Mouse (Mus musculus) midbrain, embryonic 16.5 days (tissue): Measurements from ENCODE around the gene Eml6. TPM values are rescaled to one million over a fixed set of nuclear protein-coding genes. Genes with fewer than 3 reads are reported as not detected.
A peak's percentile ranks its signal among the peaks of the same experiment; 100 is the strongest.
"Not testable (repeated sequence)": the region's sequence is repeated elsewhere in the genome, so short reads cannot be mapped to it uniquely, and the experiment has no call there.

Experiments used
- ATAC-seq: fragments of 200-750 bp; cut with Nextera tagmentation; 2 replicates; pipeline ENCODE4 v1.8.0; 2017; ENCODE audit warnings: moderate TSS enrichment
- H3K27ac ChIP-seq: fragments of 300-500 bp; sonication (generic); 2 replicates; pipeline ENCODE4 v1.5.1; 2014; ENCODE audit warnings: mild to moderate bottlenecking, low read length, mixed read lengths
- H3K27me3 ChIP-seq: fragments of 300-500 bp; sonication (generic); 2 replicates; pipeline ENCODE4 v1.6.1; 2014; ENCODE audit warnings: low read depth, low read length, mixed read lengths; ENCODE audit not compliant: control insufficient read depth, insufficient read depth
- H3K36me3 ChIP-seq: fragments of 300-500 bp; sonication (generic); 2 replicates; pipeline ENCODE4 v1.6.1; 2014; ENCODE audit warnings: mild to moderate bottlenecking, low read length, moderate library complexity, mixed read lengths; ENCODE audit not compliant: control insufficient read depth, insufficient read depth
- H3K4me1 ChIP-seq: fragments of 300-500 bp; sonication (generic); 2 replicates; pipeline ENCODE4 v1.6.1; 2014; ENCODE audit warnings: mild to moderate bottlenecking, low read length, mixed read lengths; ENCODE audit not compliant: control insufficient read depth, insufficient read depth
- H3K4me2 ChIP-seq: fragments of 300-500 bp; sonication (generic); 2 replicates; pipeline ENCODE4 v1.6.1; 2014; ENCODE audit warnings: mild to moderate bottlenecking, low read length, mixed read lengths
- H3K4me3 ChIP-seq: fragments of 300-500 bp; sonication (generic); 2 replicates; pipeline ENCODE4 v1.5.1; 2014; ENCODE audit warnings: low read depth, mild to moderate bottlenecking, low read length, moderate library complexity, mixed read lengths
- H3K9ac ChIP-seq: fragments of 300-500 bp; sonication (generic); 2 replicates; pipeline ENCODE4 v1.6.1; 2014; ENCODE audit warnings: low read depth, low read length, mixed read lengths
- H3K9me3 ChIP-seq: fragments of 300-500 bp; sonication (generic); replicated peaks from 2 replicates; pipeline ENCODE4 v1.6.1; 2014; ENCODE audit warnings: mild to moderate bottlenecking, low read length, mixed read lengths; ENCODE audit not compliant: control insufficient read depth, poor library complexity, severe bottlenecking
- WGBS: fragments of 180-500 bp; shearing (Covaris S2); extraction: QIAGEN DNeasy Blood & Tissue Kit; methylation state at CpG from one replicate; pipeline ENCODE4 v1.1.7; 2014; 5-methylcytosine and 5-hydroxymethylcytosine counted together
- polyA plus RNA-seq: library from polyadenylated mRNA; unstranded; fragments of >200 nt; fragmentation: Nextera tagmentation; extraction: Ambion mirVana; gene quantifications from 2 replicates; pipeline ENCODE4 v1.2.1, GENCODE M21; 2015

The Eml6 gene
- polyA plus RNA-seq, 1 experiment from 2014 or later = 7.8 TPM

GRCm38 (mm10) chr11:29825271-29825718 is 200.5 kb downstream of the Eml6 start, which contains the start of gene 4931440F15Rik:
TSS of gene 4931440F15Rik (minus strand) at chr11:29825668.
- not testable (repeated sequence) for H3K27me3 ChIP-seq, H3K27ac ChIP-seq, H3K4me3 ChIP-seq, H3K4me1 ChIP-seq, H3K36me3 ChIP-seq, H3K9ac ChIP-seq, H3K9me3 ChIP-seq
- peak; percentile 49; the same call in 1 of the 2 replicates for ATAC-seq
- H3K4me2 ChIP-seq = 0 out of 2 replicates have a peak within 1 kb of the TSS, but pooled peaks have one; percentile 14
- 29% methylated on average over 21 of the region's 21 CpGs for WGBS

- not testable (repeated sequence) for H3K4me1 ChIP-seq, H3K4me3 ChIP-seq, H3K9me3 ChIP-seq, H3K36me3 ChIP-seq, H3K27ac ChIP-seq, H3K27me3 ChIP-seq, H3K9ac ChIP-seq
- 26% methylated on average over 56 of the region's 62 CpGs for WGBS
- peak; percentile 30 for ATAC-seq
- 0 out of 2 replicates have a peak overlapping the region, but pooled peaks have one; percentile 14 for H3K4me2 ChIP-seq
Observed at GRCm38 (mm10) chr11:29824474-29825270, 201.2 kb downstream of the Eml6 start.

- no peak overlapping the region for H3K4me2 ChIP-seq
- H3K4me3 ChIP-seq = no peak overlapping the region
- H3K9me3 ChIP-seq = no peaks in the 10 kb centered on the region
- H3K4me1 ChIP-seq = no peaks in the 10 kb centered on the region
- WGBS = 79% methylated on average over 2 of the region's 2 CpGs
- no peak overlapping the region for H3K27ac ChIP-seq
- peaks cover 3% of the 10 kb centered on the region; the same call in 1 of the 2 replicates for H3K36me3 ChIP-seq
- peaks cover 7% of the 10 kb centered on the region; the same call in 1 of the 2 replicates for H3K27me3 ChIP-seq
- H3K9ac ChIP-seq = no peak overlapping the region
- ATAC-seq = no peak
Observed at GRCm38 (mm10) chr11:29823141-29823540, 202.7 kb downstream of the Eml6 start.

- H3K9me3 ChIP-seq = no peaks in the 10 kb centered on the region
- H3K27me3 ChIP-seq = no peaks in the 10 kb centered on the region
- no peak overlapping the region for H3K27ac ChIP-seq
- H3K36me3 ChIP-seq = peaks cover 3% of the 10 kb centered on the region; the same call in 1 of the 2 replicates
- H3K9ac ChIP-seq = no peak overlapping the region
- no peaks in the 10 kb centered on the region for H3K4me1 ChIP-seq
- no peak overlapping the region for H3K4me3 ChIP-seq
- ATAC-seq = no peak
- H3K4me2 ChIP-seq = no peak overlapping the region
Observed at GRCm38 (mm10) chr11:29815670-29816069, 210.2 kb downstream of the Eml6 start.

GRCm38 (mm10) chr11:29815261-29815660 is 210.6 kb downstream of the Eml6 start:
- no peak overlapping the region for H3K4me3 ChIP-seq
- no peak for ATAC-seq
- WGBS = 90% methylated on average over 3 of the region's 3 CpGs
- H3K4me2 ChIP-seq = no peak overlapping the region
- no peaks in the 10 kb centered on the region for H3K4me1 ChIP-seq
- no peaks in the 10 kb centered on the region for H3K9me3 ChIP-seq
- no peaks in the 10 kb centered on the region for H3K27me3 ChIP-seq
- peaks cover 3% of the 10 kb centered on the region; the same call in 1 of the 2 replicates for H3K36me3 ChIP-seq
- H3K27ac ChIP-seq = no peak overlapping the region
- H3K9ac ChIP-seq = no peak overlapping the region

GRCm38 (mm10) chr11:29813267-29813666 is 212.6 kb downstream of the Eml6 start:
- H3K36me3 ChIP-seq = no peaks in the 10 kb centered on the region
- no peaks in the 10 kb centered on the region for H3K9me3 ChIP-seq
- no peak overlapping the region for H3K27ac ChIP-seq
- no peaks in the 10 kb centered on the region for H3K4me1 ChIP-seq
- no peak for ATAC-seq
- no peak overlapping the region for H3K4me2 ChIP-seq
- no peak overlapping the region for H3K4me3 ChIP-seq
- H3K27me3 ChIP-seq = no peaks in the 10 kb centered on the region
- H3K9ac ChIP-seq = no peak overlapping the region
- 73% methylated on average over 1 of the region's 1 CpGs for WGBS

- H3K4me2 ChIP-seq = no peak overlapping the region
- H3K36me3 ChIP-seq = no peaks in the 10 kb centered on the region
- no peak overlapping the region for H3K4me3 ChIP-seq
- no peaks in the 10 kb centered on the region for H3K4me1 ChIP-seq
- ATAC-seq = no peak
- H3K9me3 ChIP-seq = no peaks in the 10 kb centered on the region
- 86% methylated on average over 3 of the region's 3 CpGs for WGBS
- no peak overlapping the region for H3K9ac ChIP-seq
- H3K27me3 ChIP-seq = no peaks in the 10 kb centered on the region
- H3K27ac ChIP-seq = no peak overlapping the region
Observed at GRCm38 (mm10) chr11:29812475-29812874, 213.4 kb downstream of the Eml6 start.

- ATAC-seq = no peak
- no peak overlapping the region for H3K27ac ChIP-seq
- no peaks in the 10 kb centered on the region for H3K9me3 ChIP-seq
- no peak overlapping the region for H3K4me2 ChIP-seq
- H3K9ac ChIP-seq = no peak overlapping the region
- no peaks in the 10 kb centered on the region for H3K36me3 ChIP-seq
- H3K27me3 ChIP-seq = no peaks in the 10 kb centered on the region
- H3K4me1 ChIP-seq = no peaks in the 10 kb centered on the region
- no peak overlapping the region for H3K4me3 ChIP-seq
- WGBS = 78% methylated on average over 3 of the region's 3 CpGs
Observed at GRCm38 (mm10) chr11:29810324-29810723, 215.5 kb downstream of the Eml6 start.

- no peak overlapping the region for H3K4me3 ChIP-seq
- H3K9me3 ChIP-seq = no peaks in the 10 kb centered on the region
- no peak overlapping the region for H3K27ac ChIP-seq
- WGBS = 88% methylated on average over 7 of the region's 7 CpGs
- no peak for ATAC-seq
- H3K4me1 ChIP-seq = no peaks in the 10 kb centered on the region
- H3K4me2 ChIP-seq = no peak overlapping the region
- no peak overlapping the region for H3K9ac ChIP-seq
- H3K36me3 ChIP-seq = no peaks in the 10 kb centered on the region
- no peaks in the 10 kb centered on the region for H3K27me3 ChIP-seq
Observed at GRCm38 (mm10) chr11:29808981-29809589, 216.7 kb downstream of the Eml6 start.
